Mouse (Mus musculus): ENCODE results near the gene Gnb2.
A peak's percentile ranks its signal among the peaks of the same experiment; 100 is the strongest.

Gnb2 gene

DNA sequence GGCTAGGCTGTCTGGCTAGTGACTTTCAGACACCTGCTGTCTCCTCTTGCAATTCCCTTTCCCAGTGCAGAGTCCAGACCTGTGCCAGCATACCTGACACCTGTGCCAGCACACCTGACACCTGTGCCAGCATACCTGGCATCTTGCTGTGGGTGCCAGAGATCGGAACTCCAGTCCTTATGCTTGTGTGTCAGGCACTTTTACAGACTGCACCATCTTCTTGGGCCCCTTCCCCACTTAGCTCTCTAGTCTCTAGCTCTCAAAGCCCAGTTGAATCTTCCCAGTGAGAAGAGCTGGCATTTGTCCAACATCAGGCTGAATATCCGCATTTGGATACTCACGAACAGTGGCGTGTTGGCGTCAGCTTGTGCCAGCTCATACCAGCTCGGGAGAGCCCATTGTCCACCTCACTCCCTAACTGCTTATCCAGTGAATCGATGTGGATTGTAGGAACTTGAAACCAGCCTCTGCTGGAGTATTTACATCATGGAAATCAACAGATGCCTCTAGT lies 6.0 kb upstream of the Gnb2 start:
- DNase-seq, result no peak

DNA sequence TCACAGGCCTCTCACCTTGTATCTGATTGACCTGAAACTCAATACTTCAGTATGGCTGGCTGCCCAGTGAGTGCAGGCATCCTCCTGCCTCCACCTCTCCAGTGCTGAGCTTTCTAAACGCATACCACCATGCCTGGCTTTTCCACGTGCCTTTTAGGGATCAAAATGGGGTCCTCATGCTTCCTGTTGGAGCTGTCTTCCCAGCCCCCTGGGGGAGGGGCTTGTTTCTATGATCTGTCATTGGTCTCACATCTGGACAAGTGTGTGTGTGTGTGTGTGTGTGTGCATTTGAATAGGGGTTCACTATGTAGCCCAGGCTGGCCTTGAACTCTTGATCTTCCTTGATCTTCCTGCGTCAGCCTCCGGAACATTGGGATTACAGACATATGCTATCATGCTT lies 4.2 kb upstream of the Gnb2 start:
- DNase-seq, result no peak

DNA sequence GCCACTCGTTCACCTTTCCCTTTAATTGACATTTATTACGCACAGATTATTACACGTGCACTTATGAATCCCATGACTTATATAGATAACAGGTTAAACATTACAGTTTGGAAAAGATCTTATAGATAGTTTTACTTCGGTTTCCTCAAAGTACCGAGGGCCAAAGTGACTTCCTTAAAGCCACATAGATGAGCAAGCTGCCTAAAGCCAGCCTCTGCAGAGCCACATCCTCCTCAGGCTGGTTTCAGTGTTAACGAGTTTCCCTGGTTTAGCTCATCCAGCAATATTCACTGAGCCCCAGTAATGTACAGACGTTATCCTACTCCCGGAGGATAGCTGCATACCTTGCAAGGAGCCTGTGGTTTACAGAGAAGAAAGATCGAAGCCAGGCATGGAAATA lies 2.0 kb upstream of the Gnb2 start:
- no peak for DNase-seq

DNA sequence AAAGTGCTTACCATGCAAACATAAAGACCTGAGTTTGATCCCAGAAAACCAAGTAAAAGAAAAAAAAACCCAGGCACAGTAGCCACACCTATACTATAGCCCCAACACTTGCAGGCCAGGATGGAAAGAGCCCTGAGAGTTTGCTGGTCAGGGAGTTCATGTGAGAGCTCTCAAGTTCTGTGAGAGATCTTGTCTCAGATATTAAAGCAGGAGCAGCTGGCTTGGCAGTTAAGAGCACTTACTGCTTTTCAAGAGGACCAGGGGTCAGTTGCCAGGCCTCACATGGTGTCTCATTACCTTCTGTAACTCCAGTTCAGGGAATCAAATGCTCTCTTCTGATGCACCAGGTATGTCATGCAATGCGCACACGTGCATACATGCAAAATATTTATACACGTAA lies 1.5 kb upstream of the Gnb2 start:
- DNase-seq, result no peak

DNA sequence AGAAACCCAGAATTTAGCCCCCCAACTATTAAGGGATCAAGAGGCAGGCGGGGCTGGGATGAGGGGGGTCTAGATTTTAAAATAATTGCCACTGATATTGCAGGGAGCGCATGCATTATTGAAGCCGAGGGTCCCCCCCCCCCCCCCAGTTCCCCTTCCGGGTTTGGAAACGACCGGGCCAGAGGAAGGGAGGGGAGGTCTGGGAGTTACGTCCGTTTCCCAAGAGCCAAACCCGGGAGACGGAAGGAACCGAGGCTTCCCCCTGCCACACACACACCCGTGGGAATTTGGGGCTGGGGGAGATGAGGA lies 548 bp downstream of the Gnb2 start:
- DNase-seq, result no peak

DNA sequence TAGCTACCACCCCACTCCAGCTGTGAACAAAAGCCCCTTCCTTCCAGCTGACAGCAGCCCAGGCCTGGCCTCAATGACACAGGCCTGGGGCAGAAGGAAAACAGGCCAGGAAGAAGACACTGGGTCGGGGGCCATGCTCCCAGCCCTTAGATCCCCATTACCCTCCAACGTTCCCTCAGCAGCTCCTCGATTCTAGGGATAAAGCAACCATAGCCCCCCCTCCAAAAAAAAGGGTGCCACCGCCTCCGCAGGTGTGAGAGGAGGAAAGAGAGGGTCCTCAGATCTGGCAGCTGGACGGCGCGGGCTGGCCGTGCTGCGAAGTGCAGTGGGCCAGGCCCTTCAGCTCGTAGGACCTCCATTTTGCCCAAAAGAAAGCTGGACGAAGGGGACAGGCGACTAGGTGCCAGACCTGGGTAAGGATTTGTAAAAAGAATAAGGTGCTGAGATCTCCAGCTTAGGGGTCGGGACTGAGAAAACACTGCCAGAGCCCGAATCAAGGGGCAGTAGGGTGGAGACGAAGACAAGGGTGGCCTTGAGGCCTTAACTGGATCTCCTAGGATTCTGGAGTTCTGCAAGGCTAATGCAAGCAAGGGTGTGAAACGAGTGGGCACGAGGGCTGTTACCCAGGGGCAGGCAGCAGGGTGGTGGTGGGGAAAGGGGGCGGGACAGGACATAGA lies 1.0 kb downstream of the Gnb2 start:
- DNase-seq, result peak; percentile 7 to 38

DNA sequence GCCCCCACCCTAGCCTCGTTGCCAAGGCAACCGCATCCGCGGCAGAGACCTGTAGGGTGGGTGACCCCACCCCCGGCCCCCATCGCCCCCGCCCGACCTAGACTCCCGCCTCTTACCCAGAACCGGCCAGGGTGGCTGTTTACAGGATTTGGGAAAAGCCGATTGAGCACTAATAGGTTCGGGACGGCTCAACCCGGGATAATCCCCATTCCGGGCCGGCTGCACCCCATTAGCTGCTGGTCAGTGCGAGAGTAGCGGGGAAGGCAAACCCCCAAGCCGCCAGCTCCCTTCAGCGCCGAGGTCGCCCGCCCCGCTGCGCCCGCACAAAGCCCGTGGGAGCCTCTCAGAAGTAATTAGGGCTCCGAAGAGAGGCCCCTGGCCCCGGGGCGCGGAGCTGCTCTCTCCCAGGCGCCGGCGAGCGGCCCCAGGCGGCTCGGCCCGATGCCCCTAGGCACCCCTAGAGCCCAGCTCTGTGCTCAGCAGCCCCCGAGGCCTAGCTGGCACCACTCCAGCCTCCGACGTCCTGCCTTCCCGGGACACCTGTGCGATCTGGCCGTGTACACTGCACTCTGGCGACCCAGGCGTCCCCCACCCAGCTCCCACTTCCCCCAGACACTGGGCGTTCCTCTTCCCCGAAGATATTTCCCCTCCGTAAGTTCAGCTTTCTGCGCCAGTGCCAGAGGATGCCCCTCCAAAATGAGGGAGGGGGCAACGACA lies 1.7 kb downstream of the Gnb2 start:
- peak; percentile 54 to 57 for DNase-seq

DNA sequence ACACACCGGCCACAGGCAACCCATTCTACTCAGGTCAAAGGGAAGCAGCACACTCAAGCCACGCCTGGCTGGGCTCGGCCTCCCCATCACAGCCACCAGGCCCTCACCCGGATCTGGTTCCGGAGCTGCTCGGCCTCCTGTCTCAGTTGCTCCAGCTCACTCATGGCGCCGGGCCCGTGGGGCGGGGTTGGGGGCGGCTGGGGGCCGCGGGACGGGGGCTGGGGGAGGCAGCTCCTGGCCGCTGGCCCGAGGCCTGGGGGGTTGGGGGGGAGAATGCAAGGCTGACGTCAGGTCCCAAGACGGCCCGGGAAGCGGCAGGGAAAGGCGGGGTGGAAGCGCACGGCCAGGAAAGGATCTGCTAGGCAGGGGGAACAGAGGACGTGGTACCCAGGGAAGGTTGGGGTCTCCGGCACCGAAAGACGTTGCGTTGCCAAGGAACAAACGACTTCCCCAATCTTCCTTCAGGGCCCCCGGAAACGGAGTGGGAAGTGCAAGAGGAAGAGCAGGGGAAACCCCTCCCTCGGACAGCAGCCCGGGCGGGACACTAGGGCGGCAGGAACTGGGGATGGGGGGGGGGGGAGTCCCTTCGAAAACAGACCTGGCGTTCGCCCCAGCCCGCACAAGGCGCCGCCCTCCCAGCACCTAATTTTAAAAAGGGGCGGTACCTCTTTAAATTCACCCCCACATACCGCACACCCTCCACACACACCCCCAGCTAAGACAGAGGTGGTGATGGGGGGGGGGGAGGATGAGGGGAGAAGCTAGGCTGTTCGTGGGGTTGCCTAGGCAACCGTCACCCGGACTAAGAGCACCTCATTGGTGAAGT lies 2.5 kb downstream of the Gnb2 start:
- peak; percentile 67 to 73 for DNase-seq

DNA sequence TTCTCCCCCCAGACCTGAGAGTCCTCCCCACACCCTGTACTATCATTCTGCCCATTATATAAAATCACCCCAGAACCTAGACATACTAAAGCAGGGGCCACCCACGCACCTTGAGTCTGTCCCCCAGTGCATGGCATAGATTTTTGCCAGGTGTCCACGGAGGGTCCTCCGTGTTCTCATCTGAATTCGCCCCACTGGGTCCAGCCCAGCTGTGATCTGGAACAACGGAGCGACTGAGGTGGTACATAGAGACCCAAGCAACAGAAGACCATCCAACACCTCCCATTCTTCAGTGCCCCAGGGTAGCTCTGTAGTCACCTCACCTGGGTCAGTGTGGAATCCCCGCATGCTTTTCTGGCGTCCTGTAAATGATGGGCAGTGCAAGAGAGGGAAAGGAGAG lies 3.2 kb downstream of the Gnb2 start:
- DNase-seq, result no peak

DNA sequence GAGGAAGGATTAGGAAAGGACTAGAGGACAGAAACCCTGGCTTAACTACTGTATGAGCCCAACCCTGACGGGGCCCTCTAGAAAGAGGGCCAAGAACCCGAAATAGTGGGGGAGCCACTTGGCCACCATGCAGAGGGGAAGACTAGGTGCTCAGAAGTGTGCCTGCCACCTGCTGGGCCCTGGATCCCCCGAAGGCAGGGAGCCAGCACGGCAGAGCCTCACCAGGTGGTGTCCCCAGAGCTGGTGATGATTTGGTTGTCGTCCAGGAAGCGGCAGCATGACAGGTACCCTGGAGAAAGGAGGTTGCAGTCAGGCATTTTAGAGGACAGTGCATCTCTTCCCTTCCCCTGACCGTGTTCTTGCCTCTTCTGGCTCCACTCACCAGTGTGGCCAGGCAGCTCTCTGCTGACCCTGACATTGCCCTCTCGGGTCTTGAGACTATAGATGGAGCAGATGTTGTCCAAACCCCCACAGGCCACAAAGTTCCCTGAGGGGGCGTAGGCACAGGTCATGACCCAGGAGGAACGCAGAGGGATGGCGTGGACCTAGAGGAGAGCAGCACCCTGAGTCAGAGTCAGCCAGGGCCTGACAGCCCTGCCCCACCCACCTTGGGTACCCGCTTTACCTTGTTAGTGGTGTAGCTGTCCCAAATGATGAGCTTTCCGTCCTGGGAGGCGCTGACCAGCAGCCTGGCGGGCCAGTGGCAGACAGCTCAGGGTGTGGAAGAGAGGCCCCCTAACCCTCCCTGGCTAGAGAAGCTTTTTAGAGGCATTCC lies 3.9 kb downstream of the Gnb2 start:
- no peak for DNase-seq

DNA sequence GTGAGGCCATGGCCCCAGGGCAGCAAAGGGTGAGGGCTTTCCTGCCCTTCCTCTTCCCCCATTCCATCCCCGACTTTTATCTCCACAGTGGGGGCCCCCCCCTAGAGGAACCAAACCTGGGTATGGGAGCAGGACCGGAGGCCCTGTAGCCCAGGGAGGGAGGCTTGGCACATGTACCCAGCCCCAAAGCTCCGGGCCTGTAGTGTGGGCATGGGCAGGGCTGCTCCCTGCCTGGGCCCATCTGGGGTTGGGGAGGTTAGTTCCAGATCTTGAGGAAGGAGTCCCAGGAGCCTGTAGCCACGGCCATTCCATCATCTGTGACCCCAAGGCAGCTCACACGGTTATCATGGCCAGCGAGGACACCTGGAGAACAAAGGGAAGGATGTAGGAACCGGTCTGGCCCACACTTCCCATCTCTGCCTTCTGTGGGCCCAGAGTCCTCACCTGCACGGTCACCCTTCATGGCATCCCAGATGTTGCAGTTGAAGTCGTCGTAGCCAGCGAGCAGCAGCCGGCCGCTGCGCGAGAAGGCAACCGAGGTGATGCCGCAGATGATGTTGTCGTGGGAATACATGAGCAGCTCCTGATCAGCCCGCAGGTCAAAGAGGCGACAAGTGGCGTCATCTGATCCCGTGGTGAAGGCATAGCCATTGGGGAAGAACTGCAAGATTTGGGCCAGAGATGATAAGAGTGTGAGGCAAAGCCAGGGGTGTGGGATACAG lies 4.9 kb downstream of the Gnb2 start:
- no peak for DNase-seq

DNA sequence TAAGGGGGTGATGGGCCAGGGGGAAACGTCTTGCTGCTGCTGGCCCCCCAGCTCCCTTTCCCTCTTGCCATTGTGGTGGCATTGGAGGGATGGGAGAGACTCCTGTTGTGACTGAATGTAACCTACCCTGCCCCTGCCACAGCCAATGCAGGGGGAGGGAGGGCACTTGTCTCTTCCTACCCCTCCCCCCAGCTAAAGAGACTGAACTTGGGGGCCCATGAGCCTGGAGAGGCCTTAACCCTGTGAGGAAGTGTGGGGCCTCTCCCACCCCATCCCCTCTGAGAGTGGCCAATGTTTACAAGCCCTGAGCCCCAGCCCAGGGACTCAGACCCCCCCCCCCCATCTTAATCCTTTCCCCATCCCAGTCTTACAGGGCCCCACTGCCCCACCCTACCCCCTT lies 5.9 kb downstream of the Gnb2 start:
- no peak for DNase-seq

DNA sequence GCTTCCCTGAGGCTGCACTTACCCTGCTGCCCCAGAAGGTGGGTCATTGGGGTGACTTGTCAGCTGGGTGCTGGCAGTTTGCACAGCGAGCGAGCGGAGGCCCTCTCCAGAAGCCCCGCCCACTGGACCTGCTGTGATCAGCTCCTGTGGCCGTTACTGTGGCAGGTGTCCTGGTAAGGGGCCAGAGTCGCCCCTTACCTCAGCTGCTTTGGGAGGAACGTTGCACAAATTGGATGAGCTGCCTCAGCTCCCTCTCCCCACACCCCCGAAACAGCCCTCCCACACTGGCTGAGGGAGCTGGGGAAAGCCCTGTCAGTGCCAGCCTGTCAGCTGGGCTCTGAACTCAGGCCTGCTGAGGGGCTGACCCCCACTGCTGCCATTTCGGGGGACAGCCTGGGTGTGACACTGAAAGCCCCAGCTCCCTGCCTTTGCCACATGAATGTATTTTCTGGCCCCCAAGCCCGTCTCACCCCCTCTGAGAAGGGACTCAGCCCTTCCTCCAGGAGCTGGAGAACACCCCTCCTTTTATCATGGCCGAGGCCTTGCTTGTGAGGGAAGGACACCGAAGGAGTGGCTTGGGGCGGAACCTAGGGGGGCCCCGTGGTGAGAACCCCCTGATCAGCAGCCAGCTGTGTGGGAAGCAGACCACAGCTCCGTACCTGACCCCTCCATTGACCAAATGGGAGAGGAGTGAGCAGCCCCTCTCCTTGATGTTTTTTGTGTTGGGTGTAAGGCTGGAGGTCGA lies 6.9 kb downstream of the Gnb2 start:
- no peak for DNase-seq

DNA sequence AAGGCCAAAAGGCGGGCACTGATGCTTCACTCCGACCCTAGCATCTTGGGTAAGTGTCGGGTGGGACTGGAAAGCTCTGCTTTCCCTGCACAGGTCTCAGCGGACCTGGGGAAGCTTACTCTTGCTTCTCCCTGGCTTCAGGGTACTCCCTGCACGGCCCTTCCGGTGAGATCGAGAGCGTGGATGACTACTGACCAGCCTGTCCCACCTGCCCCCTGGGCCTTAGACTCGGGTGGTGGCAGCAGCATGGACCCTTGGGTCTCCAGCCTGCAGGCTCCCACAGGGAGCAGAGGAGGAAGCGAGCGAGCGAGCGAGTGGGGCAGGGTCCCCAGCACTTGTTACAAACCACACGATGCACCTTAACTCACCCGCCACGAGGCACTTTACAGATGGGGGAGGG lies 7.8 kb downstream of the Gnb2 start:
- DNase-seq, result no peak

DNA sequence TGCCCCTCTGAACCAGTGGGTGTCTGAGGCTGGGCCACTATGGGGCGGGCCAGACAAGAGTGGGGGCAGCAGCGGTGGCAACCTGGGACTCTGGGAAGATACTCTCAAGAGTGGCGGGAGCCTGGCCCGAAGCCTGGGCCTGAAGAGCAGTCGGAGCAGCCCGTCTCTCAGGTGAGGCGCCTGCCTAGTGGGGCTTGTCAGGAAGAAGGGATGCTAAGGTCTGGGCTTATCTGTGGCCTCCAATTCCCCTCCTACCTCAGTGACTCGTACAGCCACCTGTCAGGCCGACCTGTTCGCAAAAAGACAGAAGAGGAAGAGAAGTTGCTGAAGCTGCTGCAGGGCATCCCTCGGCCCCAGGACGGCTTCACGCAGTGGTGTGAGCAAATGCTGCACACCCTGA lies 8.6 kb downstream of the Gnb2 start:
- DNase-seq, result no peak

DNA sequence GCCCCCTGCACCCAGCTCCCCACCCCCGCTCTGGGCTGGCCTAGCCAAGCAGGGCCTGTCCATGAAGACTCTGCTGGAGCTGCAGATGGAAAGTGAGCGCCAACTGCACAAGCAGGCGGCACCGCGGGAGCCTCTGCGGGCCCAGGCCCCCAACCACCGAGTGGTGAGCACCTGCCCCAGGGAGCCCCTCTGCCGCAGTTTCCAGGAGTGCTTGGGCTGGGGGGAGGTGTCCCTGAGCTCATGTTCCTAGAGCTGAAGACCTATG lies 9.1 kb downstream of the Gnb2 start:
- no peak for DNase-seq

DNA sequence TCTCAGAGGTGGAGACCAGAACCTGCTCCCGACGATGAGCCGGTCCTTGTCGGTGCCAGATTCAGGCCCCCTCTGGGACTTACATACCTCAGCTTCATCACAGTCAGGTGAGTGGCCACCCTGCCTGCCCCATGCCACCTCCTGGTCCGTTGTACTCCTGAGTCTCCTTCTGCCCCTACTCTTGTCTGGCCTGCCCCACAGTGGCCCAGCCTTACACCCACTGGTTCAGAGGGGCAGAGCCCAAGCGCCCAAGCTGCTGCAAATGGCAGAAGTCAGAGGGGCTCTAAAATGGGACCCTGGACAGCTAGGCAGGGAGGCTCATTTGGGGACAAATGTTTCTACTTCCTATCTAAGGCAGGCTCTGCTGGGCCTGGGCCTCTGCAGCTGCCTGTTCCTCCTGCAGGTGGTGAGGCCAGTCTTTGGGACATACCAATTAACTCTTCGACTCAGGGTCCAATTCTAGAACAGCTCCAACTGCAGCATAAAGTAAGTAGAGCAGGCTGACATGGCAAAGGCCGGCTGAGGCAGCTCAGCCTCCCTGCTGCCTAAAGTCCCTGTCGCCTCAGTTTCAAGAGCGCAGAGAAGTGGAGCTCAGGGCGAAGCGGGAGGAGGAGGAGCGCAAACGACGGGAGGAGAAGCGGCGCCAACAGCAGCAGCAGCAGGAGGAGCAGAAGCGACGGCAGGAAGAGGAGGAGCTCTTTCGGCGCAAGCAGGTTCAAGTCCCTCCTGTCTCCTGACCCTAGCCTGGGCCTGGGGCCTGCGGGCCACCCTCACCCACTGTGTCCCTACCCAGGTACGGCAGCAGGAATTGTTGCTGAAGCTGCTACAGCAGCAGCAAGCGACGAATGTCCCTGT lies 9.7 kb downstream of the Gnb2 start:
- no peak for DNase-seq

DNA sequence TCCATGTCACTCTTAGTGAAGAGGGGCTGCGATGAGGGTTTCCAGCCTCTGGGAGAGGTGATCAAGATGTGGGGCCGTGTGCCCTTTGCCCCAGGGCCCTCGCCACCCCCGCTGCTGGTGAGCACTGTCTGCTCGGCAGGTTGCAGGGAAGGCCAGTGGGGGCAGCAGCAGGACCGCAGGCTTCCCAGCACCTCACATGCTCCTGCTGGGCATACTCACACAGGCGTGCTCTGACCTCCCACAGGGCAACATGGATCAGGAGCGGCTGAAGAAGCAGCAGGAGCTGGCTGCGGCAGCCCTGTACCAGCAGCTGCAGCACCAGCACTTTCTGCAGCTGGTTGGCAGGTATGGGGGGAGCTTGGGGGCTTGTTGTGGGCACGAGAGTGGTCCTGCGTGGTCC lies 10.6 kb downstream of the Gnb2 start:
- DNase-seq, result no peak

DNA sequence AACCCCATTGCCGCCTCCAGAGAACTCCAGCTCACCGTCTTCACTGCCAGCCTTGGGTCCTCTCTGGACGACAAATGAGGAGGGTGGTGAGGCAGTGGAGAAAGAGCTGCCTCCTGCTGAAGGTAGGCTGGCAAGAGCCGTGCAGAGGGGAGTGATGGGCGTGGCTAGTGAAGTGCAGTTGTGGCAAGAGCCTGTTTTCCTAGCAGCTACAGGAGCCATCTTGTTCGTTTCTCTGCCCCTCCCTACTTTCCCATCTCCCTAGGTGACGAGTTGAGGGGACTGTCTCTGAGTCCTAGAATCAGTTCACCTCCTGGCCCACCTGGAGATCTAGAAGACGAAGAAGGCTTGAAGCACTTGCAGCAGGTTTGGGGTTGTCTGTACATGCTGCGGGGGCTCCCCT lies 11.4 kb downstream of the Gnb2 start:
- no peak for DNase-seq

DNA sequence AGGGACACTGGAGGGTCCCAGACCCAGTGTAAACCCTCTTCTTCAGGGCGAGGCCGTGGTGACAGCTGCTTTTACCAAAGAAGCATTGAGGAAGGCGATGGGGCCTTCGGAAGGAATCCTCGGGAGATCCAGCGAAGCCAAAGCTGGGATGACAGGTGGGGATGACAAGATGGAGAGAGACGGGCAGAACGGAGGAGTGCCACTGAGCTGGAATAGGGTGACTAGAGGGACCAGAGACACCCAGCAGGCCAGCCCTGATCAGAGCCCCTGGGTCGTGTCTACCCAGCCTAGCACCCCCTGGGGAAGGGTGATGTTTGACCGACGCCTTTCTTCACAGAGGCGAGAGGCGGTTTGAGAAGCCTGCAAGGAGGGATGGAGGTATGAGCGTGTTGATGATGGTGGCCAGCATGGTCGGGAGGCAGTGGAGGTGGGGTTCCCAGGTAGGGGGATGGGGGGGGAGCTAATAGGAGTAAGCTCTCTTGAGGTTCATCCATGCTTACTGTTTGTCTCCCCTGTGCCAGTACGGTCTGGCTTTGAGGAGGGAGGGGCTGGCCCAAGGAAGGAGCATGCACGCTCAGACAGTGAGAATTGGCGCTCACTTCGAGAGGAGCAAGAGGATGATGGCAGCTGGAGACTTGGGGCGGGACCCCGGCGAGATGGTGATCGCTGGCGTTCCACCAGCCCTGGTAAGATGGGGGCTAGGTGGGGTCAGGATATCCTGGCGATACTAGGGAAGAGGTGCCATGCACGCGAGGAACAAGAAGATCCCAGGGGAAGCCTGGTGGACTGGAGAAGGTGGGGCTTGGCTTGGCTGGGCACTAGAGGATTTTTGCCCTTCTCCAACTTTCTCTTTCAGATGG lies 13.4 kb downstream of the Gnb2 start:
- DNase-seq, result no peak
